18 mouse cellular contexts compared by ENCODE assay signal in genomic region chr19:21764738-21765137, GRCm38 (mm10). TPM values are rescaled to one million over a fixed set of nuclear protein-coding genes. Genes with fewer than 3 reads are reported as not detected.
A peak's percentile ranks its signal among the peaks of the same experiment; 100 is the strongest.
DNase-seq lines count a peak whose midpoint lies in the region; ATAC-seq and TF ChIP-seq lines count a peak whose summit lies in the region.
"Had no signal": no experiment of that assay in that cellular context is flagged by ENCODE, and none has a peak within 500 bp of the region (broad histone marks: within the 10 kb centered on the region; RNA-seq: fewer than 3 reads in every experiment).

No protein-coding gene starts in this region.

- ATAC-seq in heart, embryonic 14.5 days (ENCODE audit: insufficient number of reproducible peaks, insufficient read depth, low FRiP score, low read depth), result no peak
- no peak for ATAC-seq in liver, embryonic 12.5 days

- no peak for DNase-seq in heart, adult 8-10 months (ENCODE audit: low spot score)
- DNase-seq in brain, adult 2 months (ENCODE audit: low read depth, low spot score), result peak; percentile 86
- DNase-seq in layer of hippocampus, adult 2 months (ENCODE audit: low spot score in 2 of 2), result peak; percentile 65 to 80
- DNase-seq in left cerebral cortex, postnatal 25 days (ENCODE audit: low spot score in 2 of 2), result peak; percentile 67 to 93
- DNase-seq in midbrain, embryonic 10.5 days (ENCODE audit: low spot score), result no peak
- DNase-seq: adrenal gland, postnatal 25 days; cerebellum, adult 9-11 months; kidney, adult 2 months; kidney, postnatal 25 days; lung, postnatal 4 days; thymus, postnatal 14 days had no signal

- H3K9me3 ChIP-seq in heart, embryonic 14.5 days (ENCODE audit: control insufficient read depth, low read length), result no peaks in the 10 kb centered on the region
- no peaks in the 10 kb centered on the region for H3K9me3 ChIP-seq in liver, embryonic 12.5 days (replicated peaks)
- no peaks in the 10 kb centered on the region for H3K9me3 ChIP-seq in midbrain, embryonic 10.5 days (replicated peaks)
- H3K9me3 ChIP-seq: hindbrain, embryonic 10.5 days; limb, embryonic 10.5 days had no signal

- intact Hi-C loops in left cerebral cortex, postnatal 25 days (cut with DNase I), result no loop called here

- no peak overlapping the region for H3K9ac ChIP-seq in heart, embryonic 14.5 days (ENCODE audit: low read length)
- no peak overlapping the region for H3K9ac ChIP-seq in liver, embryonic 12.5 days
- H3K9ac ChIP-seq: lung, embryonic 14.5 days had no signal

- H3K4me1 ChIP-seq in heart, embryonic 14.5 days (ENCODE audit: control insufficient read depth in 2 of 2, insufficient read depth in 2 of 2, low read length in 2 of 2), result peaks cover 7 to 20% of the 10 kb centered on the region in 2 experiments; a peak in 3 of 4 replicates
- no peaks in the 10 kb centered on the region for H3K4me1 ChIP-seq in liver, embryonic 12.5 days
- no peaks in the 10 kb centered on the region for H3K4me1 ChIP-seq in midbrain, embryonic 10.5 days

- H3K4me2 ChIP-seq in heart, embryonic 14.5 days (ENCODE audit: low read length), result peak overlapping the region; percentile 19; the same call in 1 of the 2 replicates
- no peak overlapping the region for H3K4me2 ChIP-seq in liver, embryonic 12.5 days
- H3K4me2 ChIP-seq: liver, embryonic 11.5 days; lung, embryonic 14.5 days; midbrain, embryonic 11.5 days had no signal

- H3K27me3 ChIP-seq in heart, embryonic 14.5 days (ENCODE audit: control insufficient read depth, insufficient read depth, low read length), result no peaks in the 10 kb centered on the region
- H3K27me3 ChIP-seq in liver, embryonic 12.5 days (replicated peaks), result no peaks in the 10 kb centered on the region
- no peaks in the 10 kb centered on the region for H3K27me3 ChIP-seq in midbrain, embryonic 10.5 days (ENCODE audit: low read depth, poor library complexity, severe bottlenecking)

- peak overlapping the region in 1 of 2 experiments; percentile 50; a peak in 2 of 4 replicates for H3K27ac ChIP-seq in heart, embryonic 14.5 days (replicated peaks in 1 of 2; ENCODE audit: control insufficient read depth in 1 of 2, insufficient read depth in 1 of 2, low read depth in 2 of 2, low read length in 2 of 2)
- no peak overlapping the region for H3K27ac ChIP-seq in layer of hippocampus, adult 2 months
- no peak overlapping the region for H3K27ac ChIP-seq in liver, embryonic 12.5 days
- H3K27ac ChIP-seq in midbrain, embryonic 10.5 days (replicated peaks), result no peak overlapping the region
- H3K27ac ChIP-seq: hindbrain, embryonic 10.5 days; limb, embryonic 10.5 days had no signal

- no peak for TF ChIP-seq CTCF in layer of hippocampus, adult 2 months (conservative IDR thresholded peaks at IDR 0.05)

- H3K36me3 ChIP-seq in heart, embryonic 14.5 days (ENCODE audit: control insufficient read depth, insufficient read depth, low read length), result no peaks in the 10 kb centered on the region
- H3K36me3 ChIP-seq in liver, embryonic 12.5 days, result no peaks in the 10 kb centered on the region
- no peaks in the 10 kb centered on the region for H3K36me3 ChIP-seq in midbrain, embryonic 10.5 days
- H3K36me3 ChIP-seq: hindbrain, embryonic 10.5 days; limb, embryonic 10.5 days had no signal

- H3K4me3 ChIP-seq in heart, embryonic 14.5 days (ENCODE audit: control insufficient read depth in 1 of 2, insufficient read depth in 1 of 2, low read depth in 1 of 2, low read length in 2 of 2), result no peak overlapping the region
- no peak overlapping the region for H3K4me3 ChIP-seq in layer of hippocampus, adult 2 months
- no peak overlapping the region for H3K4me3 ChIP-seq in liver, embryonic 12.5 days
- no peak overlapping the region for H3K4me3 ChIP-seq in midbrain, embryonic 10.5 days
- H3K4me3 ChIP-seq: hindbrain, embryonic 10.5 days; limb, embryonic 10.5 days had no signal

- WGBS in heart, embryonic 14.5 days, result 26% methylated on average over 3 of the region's 3 CpGs
- 67% methylated on average over 3 of the region's 3 CpGs for WGBS in liver, embryonic 12.5 days (ENCODE audit: insufficient replicate concordance)
- 92% methylated on average over 3 of the region's 3 CpGs for WGBS in midbrain, embryonic 10.5 days

RNA-seq across cellular contexts. Expression of gene Cemip2, which starts 13.4 kb away (rescaled TPM):
- 57.1 and 57.5 TPM in 2 replicates for polyA plus RNA-seq in heart, embryonic 14.5 days (2014; fragmentation: Nextera tagmentation; extraction: Ambion mirVana)
- total RNA-seq in heart, adult 8-10 months (2022), result 10 to 100 TPM; 10.2 to 11.5 (median 10.8) TPM
- 10 to 100 TPM; 13.3 TPM for total RNA-seq in layer of hippocampus, adult 2 months (2021)
- total RNA-seq in left cerebral cortex, postnatal 25 days (2021), result 10 to 100 TPM; 12.9 to 13.8 TPM
- polyA plus RNA-seq in liver, embryonic 12.5 days (2016; fragmentation: Nextera tagmentation; extraction: Ambion mirVana), result 13.7 and 15.0 TPM in 2 replicates
- polyA plus RNA-seq in midbrain, embryonic 10.5 days (2016; fragmentation: Nextera tagmentation; extraction: Ambion mirVana), result 71.2 and 91.2 TPM in 2 replicates

Comparison
In these comparisons a context has a peak if more than half of its experiments do, and no peak if none do; other contexts are left out.
1. DNase-seq: peak in brain, adult 2 months (single experiment), layer of hippocampus, adult 2 months (2 of 2) and left cerebral cortex, postnatal 25 days (2 of 2); none in heart, adult 8-10 months (single experiment) and midbrain, embryonic 10.5 days (single experiment).